In genomic region chr7:129876202-129876851, GRCm38 (mm10) we compare ENCODE assay signal across 18 mouse cellular contexts.
DNase-seq lines count a peak whose midpoint lies in the region; ATAC-seq lines count a peak whose summit lies in the region.
"Had no signal": no experiment of that assay in that cellular context is flagged by ENCODE, and none has a peak within 500 bp of the region (broad histone marks: within the 10 kb centered on the region; RNA-seq: fewer than 3 reads in every experiment).

No protein-coding gene starts in this region.

- H3K9me3 ChIP-seq in heart, embryonic 13.5 days, result no peaks in the 10 kb centered on the region
- no peaks in the 10 kb centered on the region for H3K9me3 ChIP-seq in heart, embryonic 10.5 days
- no peaks in the 10 kb centered on the region for H3K9me3 ChIP-seq in limb, embryonic 10.5 days (replicated peaks)
- H3K9me3 ChIP-seq: hindbrain, embryonic 10.5 days; intestine, embryonic 15.5 days had no signal

- no peak overlapping the region for H3K4me2 ChIP-seq in heart, embryonic 13.5 days
- H3K4me2 ChIP-seq: heart, embryonic 11.5 days; intestine, embryonic 15.5 days had no signal

- no peak overlapping the region for H3K9ac ChIP-seq in heart, embryonic 13.5 days
- H3K9ac ChIP-seq: intestine, embryonic 15.5 days had no signal

- no peaks in the 10 kb centered on the region for H3K27me3 ChIP-seq in heart, embryonic 13.5 days (replicated peaks)
- H3K27me3 ChIP-seq in heart, embryonic 10.5 days (ENCODE audit: insufficient read depth, poor library complexity, severe bottlenecking), result no peaks in the 10 kb centered on the region
- no peaks in the 10 kb centered on the region for H3K27me3 ChIP-seq in limb, embryonic 10.5 days (ENCODE audit: low read depth, poor library complexity, severe bottlenecking)
- H3K27me3 ChIP-seq: intestine, embryonic 15.5 days had no signal

- no peaks in the 10 kb centered on the region for H3K36me3 ChIP-seq in heart, embryonic 13.5 days
- H3K36me3 ChIP-seq in heart, embryonic 10.5 days, result no peaks in the 10 kb centered on the region
- no peaks in the 10 kb centered on the region for H3K36me3 ChIP-seq in limb, embryonic 10.5 days
- H3K36me3 ChIP-seq: hindbrain, embryonic 10.5 days; intestine, embryonic 15.5 days had no signal

- no peak for DNase-seq in heart, embryonic 10.5 days (ENCODE audit: low spot score)
- DNase-seq in adipocyte (ENCODE audit: low spot score), result peak; percentile 75
- no peak for DNase-seq in limb, embryonic 10.5 days (ENCODE audit: low spot score)
- DNase-seq in lung, postnatal 10 days, result peak; percentile 18
- DNase-seq in cerebellum, adult 18-20 months, result no peak
- DNase-seq: adrenal gland, adult 2 months; B cell, adult 2 months; cerebellum, adult 9-10 months; gastrocnemius, postnatal 10 days; kidney, postnatal 10 days had no signal

- no peak overlapping the region for H3K4me3 ChIP-seq in heart, embryonic 13.5 days
- no peak overlapping the region for H3K4me3 ChIP-seq in heart, embryonic 10.5 days
- H3K4me3 ChIP-seq in limb, embryonic 10.5 days, result no peak overlapping the region
- H3K4me3 ChIP-seq: erythroblast, embryonic 14.5 days; hindbrain, embryonic 10.5 days; intestine, embryonic 15.5 days had no signal

- WGBS in heart, embryonic 13.5 days, result 62% methylated on average over 7 of the region's 7 CpGs
- WGBS in heart, embryonic 10.5 days, result 74% methylated on average over 7 of the region's 7 CpGs
- WGBS in limb, embryonic 10.5 days, result 79% methylated on average over 7 of the region's 7 CpGs

- H3K4me1 ChIP-seq in heart, embryonic 13.5 days, result peaks cover 19% of the 10 kb centered on the region
- peaks cover 17% of the 10 kb centered on the region for H3K4me1 ChIP-seq in heart, embryonic 10.5 days
- peaks cover 35% of the 10 kb centered on the region for H3K4me1 ChIP-seq in limb, embryonic 10.5 days

- no peak for ATAC-seq in heart, embryonic 13.5 days (ENCODE audit: extremely low read depth, insufficient number of reproducible peaks, low FRiP score, low TSS enrichment)
- ATAC-seq in granulocyte monocyte progenitor cell, adult 5-6 weeks (replicated peaks; ENCODE audit: poor library complexity, severe bottlenecking), result no peak
- ATAC-seq in inflammation-experienced regulatory T-cells, adult 6 months, result no peak
- ATAC-seq: intestine, embryonic 15.5 days; midbrain, embryonic 16.5 days had no signal

- H3K27ac ChIP-seq in heart, embryonic 13.5 days (replicated peaks), result peak overlapping the region; percentile 40
- no peak overlapping the region for H3K27ac ChIP-seq in heart, embryonic 10.5 days
- peak overlapping the region; percentile 58; the same call in 1 of the 2 replicates for H3K27ac ChIP-seq in limb, embryonic 10.5 days
- H3K27ac ChIP-seq: hindbrain, embryonic 10.5 days; intestine, embryonic 15.5 days had no signal

Comparison
In these comparisons a context has a peak if more than half of its experiments do, and no peak if none do; other contexts are left out.
1. DNase-seq: peak in adipocyte (single experiment) and lung, postnatal 10 days (single experiment); none in heart, embryonic 10.5 days (single experiment), limb, embryonic 10.5 days (single experiment) and cerebellum, adult 18-20 months (0 of 2).